Mouse (Mus musculus): ENCODE results near the gene Bcas3. TPM values are rescaled to one million over a fixed set of nuclear protein-coding genes. Genes with fewer than 3 reads are reported as not detected.

Gene Bcas3
- polyA plus RNA-seq, 1 experiment, result 37.8 TPM

DNA sequence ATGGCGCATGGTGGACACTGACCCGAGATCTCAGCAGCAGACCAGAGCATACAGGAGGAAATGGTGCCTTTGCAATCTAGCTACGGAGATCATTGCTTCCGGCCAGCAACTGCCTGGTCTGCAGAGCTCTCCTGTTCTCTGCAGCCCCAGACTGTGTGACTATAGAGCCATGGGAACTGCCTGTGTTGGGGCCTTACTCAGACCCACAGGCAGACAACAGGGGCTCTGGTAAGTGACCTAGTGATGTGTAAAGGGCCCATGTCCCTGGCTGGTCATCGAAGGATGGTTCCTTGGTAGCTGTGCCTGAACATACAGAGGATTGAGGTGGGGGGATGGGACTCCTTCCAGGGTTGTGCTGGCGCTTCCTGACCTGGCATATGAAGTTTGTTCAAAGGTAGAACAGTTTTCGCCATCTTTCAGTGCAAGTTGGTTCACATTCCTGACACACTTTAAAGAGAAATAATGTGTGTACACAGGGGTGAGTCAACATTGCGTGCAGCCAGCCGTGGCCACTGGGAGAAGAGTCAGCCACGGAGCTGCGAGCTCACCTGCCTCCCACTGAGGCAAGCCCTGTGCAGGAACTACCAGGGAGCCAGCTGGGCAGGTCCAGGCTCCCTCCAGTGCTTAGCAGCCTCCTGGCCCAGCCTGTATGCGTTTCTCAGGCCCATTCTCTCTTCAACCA, 439.7 kb downstream of the Bcas3 start:
- Histone ChIP-seq H3K4me1 (ENCODE audit: control insufficient read depth, insufficient read depth, low read length) (no peaks in the 10 kb centered on the region), H3K27ac (ENCODE audit: insufficient read depth, low read length) (no peak overlapping the region), H3K27me3 (ENCODE audit: control insufficient read depth, insufficient read depth, low read length, poor library complexity, severe bottlenecking) (no peaks in the 10 kb centered on the region), H3K36me3 (ENCODE audit: control insufficient read depth, insufficient read depth, low read length, poor library complexity, severe bottlenecking) (no peaks in the 10 kb centered on the region), H3K9ac (ENCODE audit: low read depth, poor library complexity, severe bottlenecking) (no peak overlapping the region), H3K9me3 (replicated peaks; ENCODE audit: control insufficient read depth, insufficient read depth, low read length, poor library complexity, severe bottlenecking) (no peaks in the 10 kb centered on the region), H3K4me3 (ENCODE audit: low read depth, low read length) (no peak overlapping the region)
- TF ChIP-seq EP300 (IDR thresholded peaks at IDR 0.05; ENCODE audit: insufficient read depth, low read depth, low read length) (no peak), POLR2A (IDR thresholded peaks at IDR 0.05; ENCODE audit: insufficient read depth, low read length) (no peak), CTCF (IDR thresholded peaks at IDR 0.05; ENCODE audit: low read depth, low read length) (no peak)

DNA sequence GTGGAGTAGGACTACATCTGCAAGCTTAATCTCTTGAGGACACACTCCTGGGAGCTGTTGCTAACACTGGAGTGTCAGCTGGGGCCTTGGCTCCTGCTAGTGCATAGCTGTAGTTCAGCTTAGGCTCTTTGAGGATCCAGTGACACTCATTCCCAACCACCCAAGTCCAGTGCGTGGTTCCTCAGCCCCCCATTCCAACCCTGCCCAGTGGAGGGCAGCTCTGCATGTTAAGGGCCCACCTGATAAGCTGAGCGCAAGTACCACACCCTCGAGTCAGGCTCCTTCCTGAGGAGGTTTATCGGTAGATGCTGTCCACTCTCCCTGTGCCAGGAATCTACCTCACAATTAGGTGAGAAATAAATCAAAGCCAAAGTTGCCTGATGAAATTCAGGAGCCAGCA, 446.5 kb downstream of the Bcas3 start:
- TF ChIP-seq EP300 (IDR thresholded peaks at IDR 0.05; ENCODE audit: insufficient read depth, low read depth, low read length) (no peak), POLR2A (IDR thresholded peaks at IDR 0.05; ENCODE audit: insufficient read depth, low read length) (no peak), CTCF (IDR thresholded peaks at IDR 0.05; ENCODE audit: low read depth, low read length) (no peak)
- Histone ChIP-seq H3K27me3 (ENCODE audit: control insufficient read depth, insufficient read depth, low read length, poor library complexity, severe bottlenecking) (no peaks in the 10 kb centered on the region), H3K9ac (ENCODE audit: low read depth, poor library complexity, severe bottlenecking) (no peak overlapping the region), H3K4me1 (ENCODE audit: control insufficient read depth, insufficient read depth, low read length) (no peaks in the 10 kb centered on the region), H3K36me3 (ENCODE audit: control insufficient read depth, insufficient read depth, low read length, poor library complexity, severe bottlenecking) (no peaks in the 10 kb centered on the region), H3K4me3 (ENCODE audit: low read depth, low read length) (no peak overlapping the region), H3K27ac (ENCODE audit: insufficient read depth, low read length) (no peak overlapping the region), H3K9me3 (replicated peaks; ENCODE audit: control insufficient read depth, insufficient read depth, low read length, poor library complexity, severe bottlenecking) (no peaks in the 10 kb centered on the region)

DNA sequence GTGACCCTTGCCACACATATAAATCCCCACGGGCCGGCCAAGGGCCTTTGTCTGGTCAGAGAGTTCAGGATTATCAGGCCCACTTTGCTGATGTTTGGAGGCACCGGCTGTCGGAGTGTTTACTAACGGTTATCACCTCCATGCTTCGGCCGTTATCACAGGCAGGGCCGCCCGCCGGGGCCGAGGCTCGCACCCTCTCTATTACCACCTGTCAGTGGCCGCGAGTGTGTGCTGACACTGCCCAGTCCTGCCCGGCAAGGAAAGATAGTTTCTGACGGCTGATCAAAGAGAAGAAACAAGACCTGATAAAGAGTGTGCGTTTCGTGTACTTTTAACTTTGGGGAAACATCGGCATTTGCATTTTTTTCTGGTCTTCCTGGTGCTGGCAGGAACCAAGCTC, 446.9 kb downstream of the Bcas3 start:
- Histone ChIP-seq H3K36me3 (ENCODE audit: control insufficient read depth, insufficient read depth, low read length, poor library complexity, severe bottlenecking) (no peaks in the 10 kb centered on the region), H3K4me3 (ENCODE audit: low read depth, low read length) (no peak overlapping the region), H3K27me3 (ENCODE audit: control insufficient read depth, insufficient read depth, low read length, poor library complexity, severe bottlenecking) (no peaks in the 10 kb centered on the region), H3K27ac (ENCODE audit: insufficient read depth, low read length) (no peak overlapping the region), H3K9me3 (replicated peaks; ENCODE audit: control insufficient read depth, insufficient read depth, low read length, poor library complexity, severe bottlenecking) (no peaks in the 10 kb centered on the region), H3K9ac (ENCODE audit: low read depth, poor library complexity, severe bottlenecking) (no peak overlapping the region), H3K4me1 (ENCODE audit: control insufficient read depth, insufficient read depth, low read length) (no peaks in the 10 kb centered on the region)
- TF ChIP-seq EP300 (IDR thresholded peaks at IDR 0.05; ENCODE audit: insufficient read depth, low read depth, low read length) (no peak), CTCF (IDR thresholded peaks at IDR 0.05; ENCODE audit: low read depth, low read length) (no peak), POLR2A (IDR thresholded peaks at IDR 0.05; ENCODE audit: insufficient read depth, low read length) (no peak)

DNA sequence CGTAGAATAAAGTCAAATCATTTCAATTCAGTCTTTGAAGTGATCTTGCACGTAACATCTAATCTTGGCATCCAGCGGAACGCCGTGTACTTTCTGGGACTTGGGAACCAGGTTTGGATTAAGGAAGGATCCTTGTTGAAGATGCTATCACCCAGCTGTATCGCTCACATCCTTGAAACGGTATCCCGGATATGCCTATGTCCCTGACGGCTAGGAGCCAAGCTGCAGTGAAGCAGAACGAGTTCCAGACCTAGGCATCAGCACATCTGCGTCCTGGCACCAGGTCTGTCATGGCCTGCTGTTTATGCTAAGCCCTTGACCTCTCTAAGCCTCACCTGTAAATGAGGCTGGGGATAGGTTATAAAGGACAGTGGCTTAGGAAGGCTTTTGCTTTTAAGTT, 447.4 kb downstream of the Bcas3 start:
- Histone ChIP-seq H3K27ac (ENCODE audit: insufficient read depth, low read length) (no peak overlapping the region), H3K4me3 (ENCODE audit: low read depth, low read length) (no peak overlapping the region)

DNA sequence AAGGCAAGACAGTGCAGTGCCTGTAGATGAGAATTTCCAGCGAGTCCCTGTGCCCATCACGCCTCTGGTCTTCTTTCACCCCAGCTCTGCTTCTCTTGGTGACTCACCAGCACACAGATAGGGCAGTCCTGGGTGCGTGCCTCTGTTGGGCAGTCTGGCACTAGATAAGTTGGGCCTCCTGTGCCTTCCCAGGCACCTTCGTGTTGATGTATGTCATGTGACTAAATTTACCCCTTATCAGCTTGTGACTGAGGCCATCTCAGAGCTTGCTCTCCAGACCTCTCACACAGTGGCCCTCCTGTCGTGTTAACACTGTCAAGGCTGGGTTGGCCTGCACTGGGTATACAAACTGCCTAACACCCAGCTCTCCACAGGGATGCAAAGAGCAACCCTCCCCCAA, 451.1 kb downstream of the Bcas3 start:
- Histone ChIP-seq H3K27ac (ENCODE audit: insufficient read depth, low read length) (no peak overlapping the region), H3K27me3 (ENCODE audit: control insufficient read depth, insufficient read depth, low read length, poor library complexity, severe bottlenecking) (no peaks in the 10 kb centered on the region), H3K4me1 (ENCODE audit: control insufficient read depth, insufficient read depth, low read length) (no peaks in the 10 kb centered on the region), H3K9me3 (replicated peaks; ENCODE audit: control insufficient read depth, insufficient read depth, low read length, poor library complexity, severe bottlenecking) (no peaks in the 10 kb centered on the region), H3K4me3 (ENCODE audit: low read depth, low read length) (no peak overlapping the region), H3K9ac (ENCODE audit: low read depth, poor library complexity, severe bottlenecking) (no peak overlapping the region), H3K36me3 (ENCODE audit: control insufficient read depth, insufficient read depth, low read length, poor library complexity, severe bottlenecking) (no peaks in the 10 kb centered on the region)
- TF ChIP-seq EP300 (IDR thresholded peaks at IDR 0.05; ENCODE audit: insufficient read depth, low read depth, low read length) (no peak), POLR2A (IDR thresholded peaks at IDR 0.05; ENCODE audit: insufficient read depth, low read length) (no peak), CTCF (IDR thresholded peaks at IDR 0.05; ENCODE audit: low read depth, low read length) (no peak)

More for the DNA sequence above, 447.4 kb downstream of the Bcas3 start:
- H3K4me1 ChIP-seq (ENCODE audit: control insufficient read depth, insufficient read depth, low read length), result no peaks in the 10 kb centered on the region
- TF ChIP-seq CTCF (IDR thresholded peaks at IDR 0.05; ENCODE audit: low read depth, low read length) (no peak), POLR2A (IDR thresholded peaks at IDR 0.05; ENCODE audit: insufficient read depth, low read length) (no peak), EP300 (IDR thresholded peaks at IDR 0.05; ENCODE audit: insufficient read depth, low read depth, low read length) (no peak)
- no peaks in the 10 kb centered on the region for H3K27me3 ChIP-seq (ENCODE audit: control insufficient read depth, insufficient read depth, low read length, poor library complexity, severe bottlenecking)
- no peaks in the 10 kb centered on the region for H3K36me3 ChIP-seq (ENCODE audit: control insufficient read depth, insufficient read depth, low read length, poor library complexity, severe bottlenecking)
- no peaks in the 10 kb centered on the region for H3K9me3 ChIP-seq (replicated peaks; ENCODE audit: control insufficient read depth, insufficient read depth, low read length, poor library complexity, severe bottlenecking)
- no peak overlapping the region for H3K9ac ChIP-seq (ENCODE audit: low read depth, poor library complexity, severe bottlenecking)

DNA sequence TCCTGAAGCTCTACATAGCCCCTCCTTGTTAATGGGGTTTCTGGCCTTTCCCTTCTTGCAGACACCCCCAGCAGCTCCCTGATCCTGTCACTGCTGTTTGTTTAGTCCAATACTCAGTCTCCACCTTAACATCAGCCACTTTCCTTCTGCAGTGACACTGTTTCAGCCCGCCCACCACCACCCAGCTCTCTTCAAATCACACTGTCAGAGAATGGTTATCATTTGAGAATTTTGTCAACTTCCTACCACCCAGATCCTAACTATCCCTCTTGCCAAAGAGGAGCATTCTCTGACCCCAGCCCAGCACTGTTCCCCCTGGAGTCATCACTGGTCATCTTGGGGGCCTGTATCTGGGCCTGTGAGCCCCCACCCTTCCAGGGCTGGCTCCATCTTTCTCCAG, 452.8 kb downstream of the Bcas3 start:
- Histone ChIP-seq H3K27ac (ENCODE audit: insufficient read depth, low read length) (no peak overlapping the region), H3K4me3 (ENCODE audit: low read depth, low read length) (no peak overlapping the region), H3K4me1 (ENCODE audit: control insufficient read depth, insufficient read depth, low read length) (no peaks in the 10 kb centered on the region), H3K36me3 (ENCODE audit: control insufficient read depth, insufficient read depth, low read length, poor library complexity, severe bottlenecking) (no peaks in the 10 kb centered on the region), H3K9me3 (replicated peaks; ENCODE audit: control insufficient read depth, insufficient read depth, low read length, poor library complexity, severe bottlenecking) (no peaks in the 10 kb centered on the region), H3K27me3 (ENCODE audit: control insufficient read depth, insufficient read depth, low read length, poor library complexity, severe bottlenecking) (no peaks in the 10 kb centered on the region), H3K9ac (ENCODE audit: low read depth, poor library complexity, severe bottlenecking) (no peak overlapping the region)
- TF ChIP-seq POLR2A (IDR thresholded peaks at IDR 0.05; ENCODE audit: insufficient read depth, low read length) (no peak), CTCF (IDR thresholded peaks at IDR 0.05; ENCODE audit: low read depth, low read length) (no peak), EP300 (IDR thresholded peaks at IDR 0.05; ENCODE audit: insufficient read depth, low read depth, low read length) (no peak)
